ENCODE assay signal across 12 mouse cellular contexts in genomic region chr12:118186120-118186880, GRCm38 (mm10). TPM values are rescaled to one million over a fixed set of nuclear protein-coding genes. Genes with fewer than 3 reads are reported as not detected.
A peak's percentile ranks its signal among the peaks of the same experiment; 100 is the strongest.
DNase-seq lines count a peak whose midpoint lies in the region; ATAC-seq lines count a peak whose summit lies in the region.
"Had no signal": no experiment of that assay in that cellular context is flagged by ENCODE, and none has a peak within 500 bp of the region (broad histone marks: within the 10 kb centered on the region; RNA-seq: fewer than 3 reads in every experiment).

No protein-coding gene starts in this region.

- peaks cover 14% of the 10 kb centered on the region for H3K4me1 ChIP-seq in lung, embryonic 15.5 days
- H3K4me1 ChIP-seq in embryonic facial prominence, embryonic 14.5 days (ENCODE audit: control insufficient read depth, insufficient read depth, low read length) = peaks cover 6% of the 10 kb centered on the region; the same call in 1 of the 2 replicates
- peaks cover 14% of the 10 kb centered on the region for H3K4me1 ChIP-seq in stomach, embryonic 16.5 days (ENCODE audit: control insufficient read depth, insufficient read depth, low read length)

- no peak overlapping the region for H3K9ac ChIP-seq in lung, embryonic 15.5 days
- H3K9ac ChIP-seq in embryonic facial prominence, embryonic 14.5 days (ENCODE audit: low read depth, low read length) = no peak overlapping the region
- H3K9ac ChIP-seq in stomach, embryonic 16.5 days (ENCODE audit: low read length) = no peak overlapping the region

- no peaks in the 10 kb centered on the region for H3K9me3 ChIP-seq in lung, embryonic 15.5 days
- no peaks in the 10 kb centered on the region for H3K9me3 ChIP-seq in embryonic facial prominence, embryonic 14.5 days (ENCODE audit: control insufficient read depth, low read length)
- no peaks in the 10 kb centered on the region for H3K9me3 ChIP-seq in stomach, embryonic 16.5 days (replicated peaks; ENCODE audit: control insufficient read depth, low read length)

- no peak overlapping the region for H3K4me2 ChIP-seq in lung, embryonic 15.5 days
- no peak overlapping the region for H3K4me2 ChIP-seq in embryonic facial prominence, embryonic 14.5 days (ENCODE audit: low read depth, low read length)
- no peak overlapping the region for H3K4me2 ChIP-seq in stomach, embryonic 16.5 days (ENCODE audit: low read depth, low read length)
- H3K4me2 ChIP-seq: heart, embryonic 11.5 days had no signal

- 8% methylated on average over 4 of the region's 4 CpGs for WGBS in lung, embryonic 15.5 days
- 16% methylated on average over 4 of the region's 4 CpGs for WGBS in embryonic facial prominence, embryonic 14.5 days
- 7% methylated on average over 4 of the region's 4 CpGs for WGBS in stomach, embryonic 16.5 days

- ATAC-seq in lung, embryonic 15.5 days (ENCODE audit: borderline replicate concordance, extremely low read depth, low FRiP score, low TSS enrichment) = peak; percentile 41; the same call in 1 of the 2 replicates
- ATAC-seq in embryonic facial prominence, embryonic 14.5 days (ENCODE audit: low read depth) = no peak
- peak; percentile 62; the same call in 1 of the 2 replicates for ATAC-seq in stomach, embryonic 16.5 days (ENCODE audit: insufficient read depth, low FRiP score)
- ATAC-seq: hindbrain, postnatal 0 days had no signal

- DNase-seq in lung, postnatal 14 days = no peak
- DNase-seq in embryonic facial prominence, embryonic 14.5 days (ENCODE audit: low spot score) = peak; percentile 39
- DNase-seq in liver = peak; percentile 27
- no peak for DNase-seq in left cerebral cortex, adult 18-20 months (ENCODE audit: low spot score in 2 of 2)
- DNase-seq in layer of hippocampus, postnatal 10 days (ENCODE audit: low spot score in 2 of 2) = no peak
- DNase-seq: layer of hippocampus, postnatal 36 days; thymus, postnatal 4 days had no signal

- H3K4me3 ChIP-seq in lung, embryonic 15.5 days = no peak overlapping the region
- H3K4me3 ChIP-seq in embryonic facial prominence, embryonic 14.5 days (ENCODE audit: low read depth, low read length) = no peak overlapping the region
- no peak overlapping the region for H3K4me3 ChIP-seq in stomach, embryonic 16.5 days (replicated peaks; ENCODE audit: low read length)
- H3K4me3 ChIP-seq: megakaryocyte, embryonic 14.5 days had no signal

- no peaks in the 10 kb centered on the region for H3K36me3 ChIP-seq in lung, embryonic 15.5 days
- H3K36me3 ChIP-seq in embryonic facial prominence, embryonic 14.5 days (ENCODE audit: control insufficient read depth, insufficient read depth, low read length) = no peaks in the 10 kb centered on the region
- H3K36me3 ChIP-seq in stomach, embryonic 16.5 days (ENCODE audit: control insufficient read depth, insufficient read depth, low read length) = no peaks in the 10 kb centered on the region

- no peaks in the 10 kb centered on the region for H3K27me3 ChIP-seq in lung, embryonic 15.5 days
- H3K27me3 ChIP-seq in embryonic facial prominence, embryonic 14.5 days (replicated peaks; ENCODE audit: control insufficient read depth, insufficient read depth, low read length) = peaks cover 4% of the 10 kb centered on the region; the same call in 1 of the 2 replicates
- H3K27me3 ChIP-seq in stomach, embryonic 16.5 days (ENCODE audit: control insufficient read depth, insufficient read depth, low read length) = no peaks in the 10 kb centered on the region

- no peak overlapping the region for H3K27ac ChIP-seq in lung, embryonic 15.5 days
- H3K27ac ChIP-seq in embryonic facial prominence, embryonic 14.5 days (replicated peaks; ENCODE audit: low read depth, low read length) = no peak overlapping the region
- H3K27ac ChIP-seq in stomach, embryonic 16.5 days (ENCODE audit: low read length) = no peak overlapping the region
- H3K27ac ChIP-seq: hindbrain, postnatal 0 days had no signal

RNA-seq across cellular contexts. Expression of gene Dnah11, which starts 12.5 kb away (rescaled TPM):
- 0.40 and 0.69 TPM in 2 replicates for polyA plus RNA-seq in lung, embryonic 15.5 days (2015; fragmentation: Nextera tagmentation; extraction: Ambion mirVana)
- polyA plus RNA-seq in embryonic facial prominence, embryonic 14.5 days (2014; fragmentation: Nextera tagmentation; extraction: Ambion mirVana) = 0.21 and 0.25 TPM in 2 replicates
- 0.05 and 0.14 TPM in 2 replicates for polyA plus RNA-seq in stomach, embryonic 16.5 days (2015; fragmentation: Nextera tagmentation; extraction: Ambion mirVana)
- total RNA-seq in left cerebral cortex, adult 18-20 months (2021) = under 1 TPM; 0.42 to 0.63 TPM
- total RNA-seq in layer of hippocampus, postnatal 10 days (2021) = 1 to 10 TPM; 2.3 to 2.9 TPM

Comparison
In these comparisons a context has a peak if more than half of its experiments do, and no peak if none do; other contexts are left out.
1. DNase-seq: peak in embryonic facial prominence, embryonic 14.5 days (single experiment) and liver (single experiment); none in lung, postnatal 14 days (single experiment), left cerebral cortex, adult 18-20 months (0 of 2) and layer of hippocampus, postnatal 10 days (0 of 2).